23 mouse cellular contexts compared by ENCODE assay signal in genomic region chr2:3150324-3150723, GRCm38 (mm10).
"Had no signal": no experiment of that assay in that cellular context is flagged by ENCODE, and none has a peak within 500 bp of the region (broad histone marks: within the 10 kb centered on the region; RNA-seq: fewer than 3 reads in every experiment).

No protein-coding gene starts in this region.

- H3K27me3 ChIP-seq: heart, embryonic 12.5 days; hindbrain, embryonic 13.5 days; hindbrain, embryonic 15.5 days; kidney, embryonic 15.5 days; limb, embryonic 13.5 days; limb, embryonic 15.5 days had no signal

- H3K4me2 ChIP-seq: heart, embryonic 12.5 days; hindbrain, embryonic 13.5 days; hindbrain, embryonic 15.5 days; kidney, embryonic 15.5 days; limb, embryonic 13.5 days; limb, embryonic 15.5 days had no signal

- H3K27ac ChIP-seq: heart, embryonic 10.5 days; hindbrain, embryonic 15.5 days; hindbrain, postnatal 0 days; kidney, embryonic 15.5 days; kidney, postnatal 0 days; limb, embryonic 13.5 days; limb, embryonic 15.5 days had no signal

- H3K4me3 ChIP-seq: heart, embryonic 10.5 days; heart, embryonic 12.5 days; hindbrain, embryonic 13.5 days; hindbrain, embryonic 15.5 days; kidney, embryonic 15.5 days; limb, embryonic 13.5 days; limb, embryonic 15.5 days had no signal

- DNase-seq: forebrain, postnatal 0 days; gastrocnemius, postnatal 14 days; gastrocnemius, postnatal 36 days; heart, adult 11 months; heart, postnatal 10 days; kidney, adult 11 months; kidney, adult 2 months; kidney, adult 9 months; kidney, postnatal 14 days; kidney, postnatal 36 days; layer of hippocampus, adult 9-11 months; layer of hippocampus, postnatal 36 days; left cerebral cortex, postnatal 4 days had no signal

- H3K9ac ChIP-seq: forebrain, postnatal 0 days; heart, embryonic 12.5 days; hindbrain, embryonic 13.5 days; hindbrain, embryonic 15.5 days; kidney, embryonic 15.5 days; limb, embryonic 13.5 days; limb, embryonic 15.5 days had no signal

- H3K36me3 ChIP-seq: hindbrain, embryonic 15.5 days; limb, embryonic 15.5 days had no signal

- ATAC-seq: forebrain, postnatal 0 days; hindbrain, postnatal 0 days; intestine, embryonic 16.5 days had no signal

- H3K9me3 ChIP-seq: heart, embryonic 10.5 days; heart, embryonic 12.5 days; hindbrain, embryonic 13.5 days; hindbrain, embryonic 15.5 days; kidney, embryonic 15.5 days; limb, embryonic 13.5 days; limb, embryonic 15.5 days had no signal
